Mouse (Mus musculus): ENCODE measurements at regions not wholly inside any gene's neighbourhood (a gene's known extent, or its start where the extent isn't known, plus 50 kb on each side); places are given as distances from the start of the nearest gene placed in this dataset.
A peak's percentile ranks its signal among the peaks of the same experiment; 100 is the strongest.

DNA sequence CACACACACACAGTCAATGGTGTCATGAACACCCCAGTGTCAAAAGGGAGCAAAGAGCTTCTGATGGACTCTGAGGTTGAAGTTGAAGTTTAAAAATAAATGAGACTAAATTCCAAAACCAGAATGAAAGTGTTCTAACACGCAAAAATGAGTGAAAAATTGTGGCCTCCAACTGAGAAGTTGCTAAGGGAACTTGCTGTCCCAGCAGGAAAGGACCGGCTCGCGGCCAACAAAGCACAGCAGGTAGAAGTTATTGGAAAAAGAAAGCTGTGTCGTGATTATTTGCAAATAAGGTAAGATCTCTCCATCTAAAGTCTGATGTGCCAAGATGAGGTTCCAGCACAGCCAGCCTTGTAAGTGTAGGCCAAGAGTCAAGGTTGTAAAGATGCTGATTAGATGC, 169.7 kb downstream of the Nrp2 start:
- no peak for DNase-seq (ENCODE audit: low read depth, low spot score)

DNA sequence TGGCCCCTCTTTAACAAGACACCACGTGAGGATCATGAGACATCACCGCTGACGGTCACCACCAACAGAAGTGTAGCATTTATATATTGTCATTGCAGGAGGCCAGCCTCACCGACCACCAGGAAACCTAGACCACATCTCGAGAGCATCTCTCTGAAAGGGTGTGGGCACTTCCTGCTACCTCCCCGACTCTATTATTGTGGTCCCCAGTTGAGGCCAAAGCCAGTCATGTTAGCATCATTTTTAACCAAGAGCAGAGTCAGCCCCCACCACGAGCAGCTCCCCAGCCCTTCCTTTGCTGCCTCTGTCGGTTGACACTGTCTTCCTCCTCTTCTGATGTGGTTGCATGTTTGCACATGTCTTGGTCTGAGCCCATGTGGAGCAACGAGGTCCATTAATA, 172.5 kb downstream of the Nrp2 start:
- DNase-seq (ENCODE audit: low read depth, low spot score), result no peak

DNA sequence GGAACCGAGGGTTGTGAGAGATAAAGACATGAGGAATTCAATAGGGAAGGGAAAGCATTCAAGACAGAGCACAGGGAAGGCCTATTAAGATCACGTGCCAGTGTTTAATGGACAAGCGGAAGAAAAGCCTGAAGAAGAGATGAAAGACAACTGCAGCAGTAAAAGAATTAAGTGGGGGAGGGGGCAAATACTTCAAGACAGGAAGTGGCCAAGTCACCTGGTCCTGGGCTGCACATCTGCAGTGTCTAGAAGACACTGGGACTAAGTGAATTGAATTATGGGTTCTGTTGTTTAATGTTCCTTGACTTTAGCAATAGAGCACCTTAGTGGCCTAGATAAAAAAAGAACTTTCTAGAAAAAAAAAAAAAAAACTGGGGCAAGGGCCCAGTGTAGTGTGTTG, 173.6 kb downstream of the Nrp2 start:
- DNase-seq (ENCODE audit: low read depth, low spot score), result no peak

DNA sequence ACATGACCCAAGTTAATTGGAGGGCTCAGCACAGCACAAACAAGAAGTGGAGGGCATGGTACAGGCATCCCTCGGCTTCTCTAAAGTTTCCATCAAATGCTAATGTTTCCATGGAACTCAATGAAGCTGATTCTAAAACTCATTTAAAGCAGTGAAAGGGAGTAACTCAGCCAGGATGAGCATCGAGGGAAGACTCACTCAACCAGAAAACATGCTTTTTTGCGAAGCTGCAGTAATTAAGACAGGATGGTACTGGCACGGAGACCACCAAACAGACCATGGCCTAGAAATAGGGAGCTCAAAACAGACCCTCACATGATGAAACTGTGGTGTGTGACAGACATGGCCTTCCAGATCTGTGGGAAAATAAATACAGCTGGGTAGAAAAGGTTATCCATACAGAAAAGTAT, 177.8 kb downstream of the Nrp2 start:
- no peak for DNase-seq (ENCODE audit: low read depth, low spot score)

DNA sequence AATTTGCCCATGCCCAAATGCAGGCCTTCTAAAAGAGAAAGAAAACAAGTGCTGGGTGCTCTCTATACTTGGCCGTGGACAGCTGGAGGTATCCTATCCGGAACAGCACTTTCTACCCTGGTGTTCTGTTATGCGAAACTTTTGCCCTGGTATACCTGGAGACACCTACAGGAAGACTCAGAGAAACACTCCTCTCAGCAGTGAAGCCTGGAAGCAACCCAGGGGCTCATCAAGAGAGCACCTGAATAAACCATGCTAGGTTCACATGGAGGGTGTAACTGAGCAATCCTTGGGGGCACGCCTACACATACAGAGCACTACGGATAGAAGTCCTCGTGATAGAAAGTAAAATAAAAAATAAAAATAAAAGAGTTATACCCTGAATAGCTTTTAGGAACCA, 178.4 kb downstream of the Nrp2 start:
- DNase-seq (ENCODE audit: low read depth, low spot score), result no peak

DNA sequence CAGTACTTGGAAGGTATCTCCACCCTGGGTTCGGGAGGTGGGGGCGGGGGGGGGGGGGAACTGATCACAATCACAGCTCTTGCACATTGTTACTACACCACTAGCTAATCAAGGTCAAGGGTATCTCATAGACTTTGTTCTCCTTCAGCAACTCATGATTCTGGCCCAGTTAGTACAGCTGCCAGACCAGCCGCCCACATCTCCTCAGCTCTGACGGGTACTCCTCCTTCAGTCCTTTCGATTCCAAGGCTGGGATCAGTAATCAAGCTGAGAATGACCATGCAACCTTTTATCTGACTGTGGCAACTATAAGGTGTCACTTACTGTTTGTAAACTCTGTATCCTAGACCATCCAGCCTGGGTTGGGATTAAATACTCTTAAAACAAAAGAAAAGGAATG, 178.9 kb downstream of the Nrp2 start:
- DNase-seq (ENCODE audit: low read depth, low spot score), result no peak

DNA sequence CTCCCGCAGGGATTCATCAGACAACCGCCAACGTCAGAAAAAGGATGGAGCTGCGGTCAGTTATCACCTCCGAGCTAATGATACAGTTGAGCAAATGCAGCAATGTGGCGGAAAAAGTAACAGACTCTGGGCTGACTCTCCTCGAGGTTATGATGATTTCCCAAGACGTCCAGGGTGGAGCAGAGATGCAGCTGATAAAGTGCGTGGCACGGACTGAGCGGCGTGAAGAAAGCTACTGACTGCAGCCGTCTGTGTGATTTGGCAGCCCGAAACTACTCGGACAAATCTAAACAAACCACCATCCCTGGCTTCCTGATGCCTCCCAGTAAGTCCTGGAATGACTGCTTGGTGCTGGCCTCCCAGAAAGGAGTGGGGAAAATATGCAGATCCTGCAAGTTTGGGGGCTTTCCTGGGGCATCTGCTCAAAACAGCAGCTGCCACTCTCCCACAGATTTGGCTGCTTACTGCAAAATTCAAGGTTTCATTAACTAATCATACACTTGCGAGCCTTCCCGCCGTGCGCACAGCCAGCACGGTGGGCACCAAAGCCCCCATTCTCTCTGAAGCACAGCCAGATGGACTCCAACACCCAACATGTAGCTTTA, 181.9 kb downstream of the Nrp2 start:
- DNase-seq (ENCODE audit: low read depth, low spot score), result peak; percentile 12

DNA sequence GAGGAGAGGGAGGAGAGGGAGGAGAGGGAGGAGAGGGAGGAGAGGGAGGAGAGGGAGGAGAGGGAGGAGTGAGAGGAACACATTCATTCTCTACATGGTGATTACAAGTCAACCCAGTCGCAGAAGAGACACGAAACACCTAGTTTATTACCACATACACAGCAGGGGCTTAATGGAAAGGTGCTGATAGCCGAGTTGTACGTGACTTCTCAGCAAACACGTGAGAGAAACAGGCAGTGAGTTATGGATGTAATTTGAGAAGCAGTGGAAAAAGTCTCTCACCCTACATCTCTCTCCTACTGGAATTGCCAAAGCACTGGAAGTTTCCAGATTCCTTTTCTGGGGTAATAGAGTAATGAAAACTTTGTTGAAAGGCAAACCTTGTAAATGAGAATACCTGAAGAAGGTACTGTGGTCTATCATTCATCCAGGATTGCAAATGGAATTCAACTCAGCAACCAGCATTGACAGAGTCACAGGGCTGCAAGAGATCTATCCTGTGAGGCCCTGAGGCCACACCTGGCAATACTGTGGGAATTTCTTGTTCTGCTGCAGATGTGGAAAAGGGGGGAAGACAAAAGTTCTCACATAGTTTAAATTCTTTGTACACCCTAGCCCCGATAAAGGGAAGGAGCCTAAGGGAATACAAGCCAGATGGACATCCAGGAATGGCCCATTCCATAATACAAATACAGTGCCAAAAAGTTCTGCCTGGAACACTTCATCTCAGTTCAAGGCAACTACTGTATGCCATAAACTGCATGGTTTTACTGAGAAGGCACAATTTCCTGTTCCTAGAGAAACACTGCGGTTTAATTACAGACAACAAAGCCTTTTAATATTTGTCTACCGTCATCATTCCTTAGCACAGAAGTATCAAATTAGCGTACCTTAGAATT, 184.7 kb downstream of the Nrp2 start:
- DNase-seq (ENCODE audit: low read depth, low spot score), result no peak

DNA sequence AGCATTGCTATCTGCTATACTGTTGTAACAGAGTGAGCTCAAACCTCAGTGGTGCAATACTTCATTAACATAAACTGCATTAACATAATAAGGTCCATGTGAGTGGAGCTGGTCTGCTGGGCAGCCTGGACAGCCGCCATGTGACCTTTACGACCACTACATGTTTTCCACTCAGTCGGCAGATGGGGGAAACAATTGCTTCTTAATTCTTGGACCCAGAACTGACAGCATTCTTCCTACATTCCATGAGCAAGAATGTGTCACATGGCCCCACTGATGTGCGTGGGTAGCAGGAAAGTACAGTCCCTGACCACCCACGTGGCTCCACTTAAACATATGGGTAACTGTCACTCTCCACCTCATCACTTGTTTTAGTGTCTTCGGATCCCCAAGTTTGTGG, 198.3 kb downstream of the Nrp2 start:
- DNase-seq (ENCODE audit: low read depth, low spot score), result no peak

DNA sequence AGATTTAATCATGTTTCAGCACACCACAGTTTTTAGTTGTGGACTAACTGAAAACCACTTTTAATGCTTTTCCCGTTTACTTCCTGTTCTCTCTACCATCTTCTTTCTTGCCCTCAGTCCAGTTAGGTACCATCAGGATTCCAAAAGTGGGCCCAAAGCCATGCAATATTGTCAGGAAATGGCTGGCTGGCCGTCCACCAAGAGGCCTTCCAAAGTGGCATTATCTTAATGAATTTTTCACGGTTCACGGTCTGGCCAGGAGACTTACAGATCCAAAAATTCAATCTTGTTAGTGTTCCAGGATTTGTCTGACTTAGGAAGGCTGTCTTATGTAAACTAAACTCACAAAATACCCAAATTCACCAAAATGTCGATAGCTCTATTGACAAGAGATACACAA, 198.8 kb downstream of the Nrp2 start:
- DNase-seq (ENCODE audit: low read depth, low spot score), result no peak

DNA sequence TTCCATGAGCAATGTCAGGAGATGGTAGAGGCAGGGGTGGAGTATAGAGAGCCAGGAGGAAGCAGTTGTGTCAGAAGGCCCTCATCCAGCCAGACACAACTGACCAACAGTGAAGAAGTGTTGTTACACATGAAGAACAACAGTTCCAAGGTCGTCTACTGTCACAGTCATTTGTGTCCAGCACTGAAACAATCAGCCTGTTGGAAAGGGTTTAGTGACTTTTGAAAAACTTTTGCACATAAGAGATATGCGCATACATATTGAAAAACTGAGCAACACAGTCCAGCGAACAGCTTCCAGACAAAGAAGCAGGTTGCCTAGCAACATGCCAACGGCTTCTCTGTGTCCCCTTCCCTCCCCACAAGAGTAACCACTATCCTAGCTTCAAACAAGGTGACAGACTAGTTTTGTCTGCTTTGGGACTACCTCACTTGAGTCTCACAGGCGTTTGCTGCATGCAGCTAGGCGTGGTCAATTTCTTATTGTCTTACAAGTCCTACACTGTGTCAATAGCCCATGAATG, 199.9 kb downstream of the Nrp2 start:
- no peak for DNase-seq (ENCODE audit: low read depth, low spot score)

DNA sequence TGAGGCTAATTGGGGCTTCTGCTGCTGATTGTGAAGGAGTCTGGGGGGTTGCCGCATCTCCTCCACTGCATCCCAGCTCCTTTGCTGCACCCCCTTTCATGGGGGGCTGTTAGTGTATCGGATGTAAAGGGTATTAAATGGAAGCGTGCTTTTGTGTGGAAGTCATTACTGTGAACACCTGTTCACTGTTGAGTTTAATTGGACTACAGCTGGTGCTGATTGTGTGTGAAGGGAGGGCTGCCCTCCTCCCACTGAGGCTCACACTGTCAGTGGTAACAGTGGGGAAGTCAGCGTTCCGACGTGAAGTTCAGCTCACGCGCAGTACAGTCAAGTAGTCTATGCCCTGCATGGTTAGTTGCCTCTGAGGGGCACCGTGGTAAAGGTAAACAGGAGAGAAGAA, 202.7 kb downstream of the Nrp2 start:
- DNase-seq (ENCODE audit: low read depth, low spot score), result no peak

DNA sequence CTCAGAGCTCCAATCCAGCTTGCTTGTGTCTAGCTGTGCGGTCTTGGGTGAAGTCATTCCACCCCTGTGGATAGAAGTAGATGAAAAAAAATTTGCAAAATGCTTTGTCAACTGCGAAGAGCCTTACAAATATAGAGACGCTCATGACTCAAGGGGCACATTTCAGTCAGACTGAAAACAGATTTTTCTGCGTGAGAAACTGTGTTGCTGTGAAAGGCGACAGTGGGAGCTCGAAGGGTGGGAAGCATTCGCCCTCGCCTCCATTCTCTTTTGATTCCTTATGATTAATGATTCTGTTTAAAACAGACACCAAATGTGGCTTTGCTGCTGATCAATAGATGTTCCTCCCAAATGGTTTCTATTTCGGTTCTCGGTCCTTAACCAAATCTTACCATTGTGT, 204.2 kb downstream of the Nrp2 start:
- no peak for DNase-seq (ENCODE audit: low read depth, low spot score)

Data from R1 (cell line).